Mouse (Mus musculus): Measurements from ENCODE around the gene Ing5. TPM values are rescaled to one million over a fixed set of nuclear protein-coding genes. Genes with fewer than 3 reads are reported as not detected.
"Not testable (repeated sequence)": the region's sequence is repeated elsewhere in the genome, so short reads cannot be mapped to it uniquely, and the experiment has no call there.

Gene Ing5
- polyA plus RNA-seq, 1 experiment from 2014 or later, result 10.9 TPM

GRCm38 (mm10) chr1:93837335-93837734 is 33.6 kb downstream of the Ing5 start:
- Histone ChIP-seq H3K4me2 (no peak overlapping the region), H3K4me1 (no peaks in the 10 kb centered on the region), H3K9ac (no peak overlapping the region), H3K9me3 (no peaks in the 10 kb centered on the region), H3K36me3 (replicated peaks) (no peaks in the 10 kb centered on the region), H3K27me3 (replicated peaks) (no peaks in the 10 kb centered on the region), H3K27ac (no peak overlapping the region), H3K4me3 (no peak overlapping the region)
- ATAC-seq (replicated peaks), result no peak
- 97% methylated on average over 8 of the region's 8 CpGs for WGBS

- H3K9ac ChIP-seq; H3K27me3 ChIP-seq (replicated peaks); H3K36me3 ChIP-seq (replicated peaks); H3K4me2 ChIP-seq; ATAC-seq (replicated peaks); H3K4me3 ChIP-seq; H3K9me3 ChIP-seq; H3K27ac ChIP-seq; H3K4me1 ChIP-seq: not testable (repeated sequence)
- 92% methylated on average over 8 of the region's 8 CpGs for WGBS
Observed at GRCm38 (mm10) chr1:93838569-93838968, 34.8 kb downstream of the Ing5 start.

- H3K9me3 ChIP-seq; H3K4me3 ChIP-seq; H3K4me1 ChIP-seq; H3K27me3 ChIP-seq (replicated peaks); H3K36me3 ChIP-seq (replicated peaks); H3K27ac ChIP-seq; H3K4me2 ChIP-seq; H3K9ac ChIP-seq: not testable (repeated sequence)
- ATAC-seq (replicated peaks), result peak; percentile 75
- WGBS, result 69% methylated on average over 2 of the region's 3 CpGs
Observed at GRCm38 (mm10) chr1:93845766-93846366, 42.1 kb downstream of the Ing5 start.

- H3K36me3 ChIP-seq (replicated peaks); H3K9me3 ChIP-seq; H3K4me1 ChIP-seq; H3K27me3 ChIP-seq (replicated peaks); H3K4me2 ChIP-seq; H3K27ac ChIP-seq; H3K4me3 ChIP-seq; H3K9ac ChIP-seq: not testable (repeated sequence)
- ATAC-seq (replicated peaks), result 0 out of 2 replicates have a peak, but pooled peaks have one; percentile 30
- 78% methylated on average over 4 of the region's 4 CpGs for WGBS
Observed at GRCm38 (mm10) chr1:93855790-93856189, 52.0 kb downstream of the Ing5 start.

GRCm38 (mm10) chr1:93857370-93857769 is 53.6 kb downstream of the Ing5 start:
- H3K4me1 ChIP-seq, result no peaks in the 10 kb centered on the region
- H3K4me2 ChIP-seq, result no peak overlapping the region
- 60% methylated on average over 6 of the region's 6 CpGs for WGBS
- no peak for ATAC-seq (replicated peaks)
- H3K4me3 ChIP-seq, result no peak overlapping the region
- H3K27ac ChIP-seq, result no peak overlapping the region
- no peaks in the 10 kb centered on the region for H3K9me3 ChIP-seq
- no peak overlapping the region for H3K9ac ChIP-seq
- H3K36me3 ChIP-seq (replicated peaks), result no peaks in the 10 kb centered on the region
- H3K27me3 ChIP-seq (replicated peaks), result no peaks in the 10 kb centered on the region

- H3K4me2 ChIP-seq, result no peak overlapping the region
- no peak overlapping the region for H3K27ac ChIP-seq
- H3K4me3 ChIP-seq, result no peak overlapping the region
- no peak for ATAC-seq (replicated peaks)
- WGBS, result 88% methylated on average over 3 of the region's 3 CpGs
- no peak overlapping the region for H3K9ac ChIP-seq
- no peaks in the 10 kb centered on the region for H3K4me1 ChIP-seq
- no peaks in the 10 kb centered on the region for H3K27me3 ChIP-seq (replicated peaks)
- H3K9me3 ChIP-seq, result no peaks in the 10 kb centered on the region
- no peaks in the 10 kb centered on the region for H3K36me3 ChIP-seq (replicated peaks)
Observed at GRCm38 (mm10) chr1:93857991-93858390, 54.2 kb downstream of the Ing5 start.

GRCm38 (mm10) chr1:93859619-93860018 is 55.9 kb downstream of the Ing5 start:
- Histone ChIP-seq H3K36me3 (replicated peaks) (no peaks in the 10 kb centered on the region), H3K4me2 (no peak overlapping the region), H3K9ac (no peak overlapping the region), H3K4me3 (no peak overlapping the region), H3K9me3 (no peaks in the 10 kb centered on the region), H3K27me3 (replicated peaks) (no peaks in the 10 kb centered on the region), H3K27ac (no peak overlapping the region), H3K4me1 (no peaks in the 10 kb centered on the region)
- no peak for ATAC-seq (replicated peaks)

GRCm38 (mm10) chr1:93861048-93861447 is 57.3 kb downstream of the Ing5 start, which contains the start of gene Gal3st2:
Gene Gal3st2 (plus strand): TSS chr1:93861306.
- not testable (repeated sequence) for H3K4me2 ChIP-seq; H3K36me3 ChIP-seq (replicated peaks); H3K4me3 ChIP-seq; H3K27me3 ChIP-seq (replicated peaks); H3K9ac ChIP-seq; H3K9me3 ChIP-seq; H3K4me1 ChIP-seq; ATAC-seq (replicated peaks); H3K27ac ChIP-seq
- WGBS, result 82% methylated on average over 2 of the region's 2 CpGs

Other genes starting within 250 kb of the Ing5 start
- 353 and 388 TPM in 2 replicates for gene Stk25, start 145.3 kb upstream of the Ing5 start, polyA plus RNA-seq (2015; fragmentation: Nextera tagmentation; extraction: Ambion mirVana)
- gene Bok, start 118.3 kb upstream of the Ing5 start, polyA plus RNA-seq (2015; fragmentation: Nextera tagmentation; extraction: Ambion mirVana), result 104 TPM in 2 replicates
- 107 and 108 TPM in 2 replicates for gene Atg4b, start 52.5 kb upstream of the Ing5 start, polyA plus RNA-seq (2015; fragmentation: Nextera tagmentation; extraction: Ambion mirVana)
- gene Thap4, start 49.1 kb upstream of the Ing5 start, polyA plus RNA-seq (2015; fragmentation: Nextera tagmentation; extraction: Ambion mirVana), result 54.7 and 56.8 TPM in 2 replicates
- gene Dtymk, start 2.0 kb upstream of the Ing5 start, polyA plus RNA-seq (2015; fragmentation: Nextera tagmentation; extraction: Ambion mirVana), result 135 and 146 TPM in 2 replicates
- gene D2hgdh, start 20.9 kb downstream of the Ing5 start, polyA plus RNA-seq (2015; fragmentation: Nextera tagmentation; extraction: Ambion mirVana), result 18.1 and 18.7 TPM in 2 replicates
- gene Gal3st2, start 57.3 kb downstream of the Ing5 start, polyA plus RNA-seq (2015; fragmentation: Nextera tagmentation; extraction: Ambion mirVana), result not detected in 2 replicates
- gene Gal3st2b, start 114.3 kb downstream of the Ing5 start, polyA plus RNA-seq (2015; fragmentation: Nextera tagmentation; extraction: Ambion mirVana), result not detected in 2 replicates
- gene Gal3st2c, start 186.5 kb downstream of the Ing5 start, polyA plus RNA-seq (2015; fragmentation: Nextera tagmentation; extraction: Ambion mirVana), result not detected in 2 replicates
- gene Neu4, start 216.5 kb downstream of the Ing5 start, polyA plus RNA-seq (2015; fragmentation: Nextera tagmentation; extraction: Ambion mirVana), result not detected in 2 replicates
- not detected in 2 replicates for gene Pdcd1, start 248.6 kb downstream of the Ing5 start, polyA plus RNA-seq (2015; fragmentation: Nextera tagmentation; extraction: Ambion mirVana)